Mouse (Mus musculus) G1E-ER4 (cell line): ENCODE measurements around the gene B3glct. TPM values are rescaled to one million over a fixed set of nuclear protein-coding genes. Genes with fewer than 3 reads are reported as not detected.

Experiments used
- GATA1 ChIP-seq: IDR thresholded peaks from one replicate; pipeline ENCODE4 v1.8.0; 2012; ENCODE audit warnings: low read length, inconsistent platforms
- polyA plus RNA-seq: library from polyadenylated mRNA; stranded (reverse); fragments of >175 nt; gene quantifications from 2 replicates; pipeline ENCODE4 v1.2.3, GENCODE M21; 2012

Gene B3glct
- polyA plus RNA-seq, 1 experiment = 3.3 TPM

DNA sequence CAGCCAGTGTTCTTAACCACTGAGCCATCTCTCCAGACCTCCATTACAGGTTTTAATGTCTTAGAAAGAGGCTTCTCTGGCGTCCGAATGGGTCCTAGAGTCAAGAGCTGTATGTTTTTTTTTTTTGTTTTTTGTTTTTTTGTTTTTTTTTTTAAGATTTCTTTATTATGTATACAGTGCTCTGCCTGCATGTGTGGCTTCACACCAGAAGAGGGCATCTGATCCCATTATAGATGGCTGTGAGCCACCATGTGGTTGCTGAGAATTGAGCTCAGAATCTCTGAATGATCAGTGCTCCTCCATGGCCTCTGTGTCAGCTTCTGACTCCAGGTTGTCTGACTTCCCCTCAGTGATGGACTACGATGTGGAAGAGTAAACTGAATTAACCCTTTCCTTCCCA, 20.0 kb upstream of the B3glct start:
- no peak for TF ChIP-seq GATA1

- TF ChIP-seq GATA1 = no peak
Observed at GRCm38 (mm10) chr5:149658741-149659413, 19.2 kb upstream of the B3glct start.

DNA sequence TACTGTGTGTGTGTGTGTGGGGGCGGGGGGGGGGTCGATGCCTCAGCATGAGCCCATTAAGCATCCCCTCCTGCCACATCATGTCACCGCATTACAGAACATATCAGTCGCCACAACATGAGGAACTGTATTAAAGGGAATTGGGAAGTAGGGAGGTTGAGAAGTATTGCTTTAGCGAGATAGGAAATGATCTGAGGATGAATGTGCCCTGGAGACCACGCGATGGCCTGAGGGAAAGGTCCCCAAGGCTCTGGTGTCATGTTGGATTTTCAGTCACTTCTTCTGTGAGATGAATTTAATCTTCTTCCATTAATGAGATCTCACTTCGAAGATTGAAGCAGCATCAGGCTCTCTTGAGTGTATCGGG, 18.6 kb upstream of the B3glct start:
- no peak for TF ChIP-seq GATA1

GRCm38 (mm10) chr5:149661428-149661827, 16.6 kb upstream of the B3glct start:
- no peak for TF ChIP-seq GATA1

GRCm38 (mm10) chr5:149662980-149663379, 15.1 kb upstream of the B3glct start:
- TF ChIP-seq GATA1 = no peak

- TF ChIP-seq GATA1 = no peak
Observed at GRCm38 (mm10) chr5:149663417-149663816, 14.6 kb upstream of the B3glct start.

GRCm38 (mm10) chr5:149677196-149677595, 834 bp upstream of the B3glct start:
- TF ChIP-seq GATA1 = no peak

GRCm38 (mm10) chr5:149678990-149679348, 939 bp downstream of the B3glct start:
- TF ChIP-seq GATA1 = no peak

GRCm38 (mm10) chr5:149679362-149679761, 1.3 kb downstream of the B3glct start:
- no peak for TF ChIP-seq GATA1

DNA sequence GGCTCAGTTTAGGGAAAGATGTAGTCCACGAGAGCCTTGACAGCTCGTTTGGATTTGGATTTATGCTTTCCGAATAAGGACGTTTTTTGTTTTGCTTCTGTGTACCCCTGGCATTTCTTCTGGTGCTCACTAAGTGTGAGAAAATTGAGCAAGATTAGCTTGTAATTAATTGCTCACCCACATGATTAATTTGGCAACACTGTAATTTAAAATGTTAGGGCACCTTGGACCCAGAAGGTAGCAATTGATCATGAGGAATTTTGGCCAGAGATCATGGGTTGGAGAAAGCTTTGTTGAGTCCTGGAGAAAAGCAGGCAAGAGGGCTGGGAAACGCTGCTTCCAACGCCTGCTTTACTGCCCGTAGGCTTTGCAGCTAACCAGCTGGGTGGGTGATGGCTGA, 1.9 kb downstream of the B3glct start:
- no peak for TF ChIP-seq GATA1

- no peak for TF ChIP-seq GATA1
Observed at GRCm38 (mm10) chr5:149680946-149681345, 2.9 kb downstream of the B3glct start.

DNA sequence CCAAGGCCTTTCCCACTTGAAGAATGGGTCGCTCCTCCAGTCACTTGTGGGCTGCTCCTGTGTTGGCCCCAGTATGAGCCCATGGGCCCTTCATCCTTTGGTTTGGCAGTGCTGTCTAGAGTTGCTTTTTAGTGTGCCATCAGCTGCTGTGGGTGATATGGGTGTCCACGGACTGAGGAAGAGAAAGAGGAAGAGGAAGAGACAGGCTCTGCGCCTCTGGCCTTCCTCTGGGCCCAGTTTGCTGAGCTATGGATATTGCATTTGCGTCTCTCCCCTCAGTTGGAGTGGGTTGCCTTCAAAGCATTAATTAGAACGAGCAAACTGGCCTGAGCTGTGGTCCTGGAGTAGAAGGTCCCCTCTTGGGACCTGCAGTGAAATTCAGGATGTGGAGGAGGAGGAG, 11.8 kb downstream of the B3glct start:
- TF ChIP-seq GATA1 = no peak

DNA sequence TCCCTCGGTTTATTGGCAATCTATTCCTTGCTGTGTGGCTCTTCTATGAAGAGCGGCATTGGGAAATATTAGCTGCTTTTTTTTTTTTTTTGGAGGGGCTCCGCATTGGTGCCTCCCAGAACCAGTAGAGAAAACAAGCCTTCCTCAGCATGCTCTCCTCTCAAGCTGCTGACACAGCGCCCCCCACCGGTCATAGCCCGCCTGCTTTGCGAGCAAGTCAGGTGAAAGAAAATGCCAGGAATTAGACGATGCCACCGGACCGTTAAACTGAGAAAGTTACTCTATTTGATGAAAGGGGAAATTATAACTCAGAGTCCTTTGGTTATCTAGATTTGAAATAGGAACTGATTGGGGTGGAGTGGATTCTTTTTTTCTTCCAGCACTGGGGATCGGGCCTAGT, 14.5 kb downstream of the B3glct start:
- no peak for TF ChIP-seq GATA1

GRCm38 (mm10) chr5:149693200-149693599, 15.2 kb downstream of the B3glct start:
- no peak for TF ChIP-seq GATA1

- TF ChIP-seq GATA1 = no peak
Observed at GRCm38 (mm10) chr5:149693968-149694367, 15.9 kb downstream of the B3glct start.

DNA sequence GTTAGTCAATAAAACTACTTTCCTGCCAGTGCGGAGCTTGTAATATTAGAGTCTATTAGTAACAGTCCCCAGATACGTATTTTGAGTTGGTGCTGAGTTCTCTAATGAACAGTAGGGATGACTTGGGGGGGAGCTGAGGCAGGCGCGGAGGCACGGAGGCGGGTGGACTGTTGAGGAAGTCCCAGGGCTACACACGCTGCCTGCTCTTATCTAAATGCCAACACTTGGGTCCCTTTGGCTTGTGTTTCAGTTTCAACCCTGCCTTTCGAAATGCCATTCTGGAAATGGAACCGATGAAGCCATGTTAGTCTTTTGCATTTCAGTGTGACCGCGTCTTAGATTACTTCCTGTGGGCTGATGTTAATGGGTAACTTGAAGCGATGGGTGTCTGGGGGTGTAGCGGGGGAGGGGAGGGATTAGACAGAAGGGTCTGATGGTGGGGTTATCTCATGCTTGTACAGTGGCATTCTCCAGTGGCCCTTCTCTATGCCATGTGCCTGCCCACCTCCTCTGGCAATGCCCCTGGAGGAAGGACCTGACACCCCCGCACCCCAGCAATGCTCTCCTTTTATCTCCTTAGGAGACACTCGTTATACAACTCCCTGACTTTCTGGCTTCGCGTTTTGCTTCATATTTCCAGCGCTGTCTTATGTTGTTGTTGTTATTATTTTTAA, 17.2 kb downstream of the B3glct start:
- no peak for TF ChIP-seq GATA1

DNA sequence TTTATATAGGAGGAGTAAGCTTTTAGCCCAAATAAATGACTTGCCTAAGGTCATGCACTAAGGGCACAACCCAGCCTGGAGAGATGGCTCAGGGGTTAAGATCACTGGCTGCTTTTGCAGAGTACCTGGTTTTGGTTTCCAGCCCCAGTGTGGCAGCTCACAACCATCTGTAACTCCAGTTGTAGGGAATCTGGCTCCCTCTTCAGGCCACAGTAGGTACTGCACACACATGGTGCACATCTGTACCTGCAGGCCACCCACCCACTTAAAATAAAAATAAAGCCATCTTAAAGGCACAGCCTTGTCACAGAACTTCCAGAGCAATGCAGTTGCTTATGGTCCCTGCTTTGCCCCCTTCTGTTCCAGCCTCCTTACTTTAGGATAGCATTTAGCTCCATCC, 24.7 kb downstream of the B3glct start:
- TF ChIP-seq GATA1 = no peak
